Mouse (Mus musculus) thymus, postnatal 0 days (tissue): Measurements from ENCODE around the gene Vmn1r6. TPM values are rescaled to one million over a fixed set of nuclear protein-coding genes. Genes with fewer than 3 reads are reported as not detected.
"Not testable (repeated sequence)": the region's sequence is repeated elsewhere in the genome, so short reads cannot be mapped to it uniquely, and the experiment has no call there.

ENCODE experiments used
- DNase-seq: peaks from one replicate; pipeline ENCODE4 v3.0.0-alpha.2; 2015; ENCODE audit warnings: low spot score
- polyA plus RNA-seq: library from polyadenylated mRNA; unstranded; fragments of >200 nt; fragmentation: Nextera tagmentation; extraction: Ambion mirVana; gene quantifications from 2 replicates; pipeline ENCODE4 v1.2.1, GENCODE M21; 2015

The Vmn1r6 gene
- not detected in 2 replicates for polyA plus RNA-seq

GRCm38 (mm10) chr6:56996943-56997342, at the start of gene Vmn1r6:
Vmn1r6 (plus strand) TSS chr6:56997243.
- no peak for DNase-seq

- DNase-seq, result no peak
Measured at GRCm38 (mm10) chr6:56956436-56956835, 40.6 kb upstream of the Vmn1r6 start.

- no peak for DNase-seq
Measured at GRCm38 (mm10) chr6:56969973-56970372, 27.1 kb upstream of the Vmn1r6 start, which contains the start of gene Vmn1r5. Vmn1r5 (plus strand) TSS chr6:56970273.

- DNase-seq, result not testable (repeated sequence)
Measured at GRCm38 (mm10) chr6:57025224-57025623, 28.2 kb downstream of the Vmn1r6 start, which contains the start of gene Vmn1r7. Vmn1r7 (minus strand) TSS chr6:57025324.

- no peak for DNase-seq
Measured at GRCm38 (mm10) chr6:57031984-57032383, 34.9 kb downstream of the Vmn1r6 start, which contains the start of gene Vmn1r8. Vmn1r8 (plus strand) TSS chr6:57032284.

- no peak for DNase-seq
Measured at GRCm38 (mm10) chr6:57034674-57035073, 37.6 kb downstream of the Vmn1r6 start.

Other genes with a start within 250 kb of the Vmn1r6 start
- 19.0 and 22.6 TPM in 2 replicates for gene Kbtbd2, start 199.4 kb upstream of the Vmn1r6 start, polyA plus RNA-seq
- gene Fkbp9, start 165.2 kb upstream of the Vmn1r6 start, polyA plus RNA-seq, result 27.6 and 29.0 TPM in 2 replicates
- 70.1 and 73.9 TPM in 2 replicates for gene Nt5c3, start 73.3 kb upstream of the Vmn1r6 start, polyA plus RNA-seq
- gene Vmn1r4, start 73.2 kb upstream of the Vmn1r6 start, polyA plus RNA-seq, result 0.27 and 0.51 TPM in 2 replicates
- gene Vmn1r5, start 27.0 kb upstream of the Vmn1r6 start, polyA plus RNA-seq, result not detected in 2 replicates
- not detected in 2 replicates for gene Vmn1r7, start 28.1 kb downstream of the Vmn1r6 start, polyA plus RNA-seq
- gene Vmn1r8, start 35.0 kb downstream of the Vmn1r6 start, polyA plus RNA-seq, result not detected in 2 replicates
- gene Vmn1r9, start 69.5 kb downstream of the Vmn1r6 start, polyA plus RNA-seq, result not detected in 2 replicates
- not detected in 2 replicates for gene Vmn1r10, start 112.2 kb downstream of the Vmn1r6 start, polyA plus RNA-seq
- gene Vmn1r11, start 136.2 kb downstream of the Vmn1r6 start, polyA plus RNA-seq, result not detected in 2 replicates
- not detected in 2 replicates for gene Vmn1r12, start 159.7 kb downstream of the Vmn1r6 start, polyA plus RNA-seq
- not detected in 2 replicates for gene Vmn1r13, start 206.0 kb downstream of the Vmn1r6 start, polyA plus RNA-seq
- gene Vmn1r14, start 234.4 kb downstream of the Vmn1r6 start, polyA plus RNA-seq, result not detected in 2 replicates